Mouse (Mus musculus) lung, postnatal 0 days (tissue): ENCODE measurements at regions not wholly inside any gene's neighbourhood (a gene's known extent, or its start where the extent isn't known, plus 50 kb on each side); places are given as distances from the start of the nearest gene placed in this dataset.

Experiments
- CTCF ChIP-seq: IDR thresholded peaks from 2 replicates; pipeline ENCODE4 v1.5.1; 2016; ENCODE audit warnings: antibody characterized with exemption, mild to moderate bottlenecking
- EP300 ChIP-seq: IDR thresholded peaks from 2 replicates; pipeline ENCODE4 v1.6.1; 2016; ENCODE audit warnings: antibody characterized with exemption, mild to moderate bottlenecking, control low read depth

GRCm38 (mm10) chr10:118602922-118603321 is 162.1 kb downstream of the Ifng start:
- no peak for TF ChIP-seq CTCF
- no peak for TF ChIP-seq EP300
